Mouse (Mus musculus): Measurements from ENCODE around the gene Hlcs. TPM values are rescaled to one million over a fixed set of nuclear protein-coding genes. Genes with fewer than 3 reads are reported as not detected.

Hlcs gene
- polyA plus RNA-seq, 1 experiment from 2014 or later = 11.9 TPM

GRCm38 (mm10) chr16:94222646-94223362 lies 90.6 kb downstream of the Hlcs start:
- no peak for ATAC-seq (ENCODE audit: insufficient number of reproducible peaks, insufficient read depth, low FRiP score, low TSS enrichment, low read depth)
- H3K36me3 ChIP-seq = no peaks in the 10 kb centered on the region
- 77% methylated on average over 11 of the region's 11 CpGs for WGBS
- no peak overlapping the region for H3K4me2 ChIP-seq
- no peak overlapping the region for H3K27ac ChIP-seq
- no peak overlapping the region for H3K9ac ChIP-seq (replicated peaks)
- H3K9me3 ChIP-seq = no peaks in the 10 kb centered on the region
- H3K4me3 ChIP-seq (replicated peaks) = no peak overlapping the region
- H3K4me1 ChIP-seq (replicated peaks) = peaks cover 36% of the 10 kb centered on the region
- H3K27me3 ChIP-seq = peaks cover 75% of the 10 kb centered on the region

GRCm38 (mm10) chr16:94210689-94211357 lies 102.5 kb downstream of the Hlcs start:
- H3K4me1 ChIP-seq (replicated peaks) = peaks cover 33% of the 10 kb centered on the region
- H3K27ac ChIP-seq = no peak overlapping the region
- peaks cover 16% of the 10 kb centered on the region; the same call in 1 of the 2 replicates for H3K9me3 ChIP-seq
- H3K9ac ChIP-seq (replicated peaks) = no peak overlapping the region
- H3K27me3 ChIP-seq = peaks cover 69% of the 10 kb centered on the region
- H3K36me3 ChIP-seq = no peaks in the 10 kb centered on the region
- no peak overlapping the region for H3K4me3 ChIP-seq (replicated peaks)
- H3K4me2 ChIP-seq = no peak overlapping the region
- WGBS = 53% methylated on average over 15 of the region's 15 CpGs
- peak; percentile 72; the same call in 1 of the 2 replicates for ATAC-seq (ENCODE audit: insufficient number of reproducible peaks, insufficient read depth, low FRiP score, low TSS enrichment, low read depth)

- no peak for ATAC-seq (ENCODE audit: insufficient number of reproducible peaks, insufficient read depth, low FRiP score, low TSS enrichment, low read depth)
- Histone ChIP-seq H3K4me2 (no peak overlapping the region), H3K9ac (replicated peaks) (no peak overlapping the region), H3K4me3 (replicated peaks) (no peak overlapping the region), H3K27me3 (peaks cover 77% of the 10 kb centered on the region), H3K4me1 (replicated peaks) (peaks cover 42% of the 10 kb centered on the region), H3K9me3 (peaks cover 16% of the 10 kb centered on the region; the same call in 1 of the 2 replicates), H3K36me3 (no peaks in the 10 kb centered on the region), H3K27ac (no peak overlapping the region)
- 87% methylated on average over 3 of the region's 3 CpGs for WGBS
Measured at GRCm38 (mm10) chr16:94209626-94210025, 103.7 kb downstream of the Hlcs start.

- peaks cover 83% of the 10 kb centered on the region for H3K27me3 ChIP-seq
- no peak overlapping the region for H3K9ac ChIP-seq (replicated peaks)
- H3K4me3 ChIP-seq (replicated peaks) = no peak overlapping the region
- peaks cover 50% of the 10 kb centered on the region for H3K4me1 ChIP-seq (replicated peaks)
- H3K36me3 ChIP-seq = no peaks in the 10 kb centered on the region
- no peak for ATAC-seq (ENCODE audit: insufficient number of reproducible peaks, insufficient read depth, low FRiP score, low TSS enrichment, low read depth)
- peaks cover 16% of the 10 kb centered on the region; the same call in 1 of the 2 replicates for H3K9me3 ChIP-seq
- no peak overlapping the region for H3K4me2 ChIP-seq
- H3K27ac ChIP-seq = no peak overlapping the region
- 76% methylated on average over 10 of the region's 10 CpGs for WGBS
Measured at GRCm38 (mm10) chr16:94208826-94209225, 104.5 kb downstream of the Hlcs start.

- 84% methylated on average over 6 of the region's 6 CpGs for WGBS
- Histone ChIP-seq H3K4me3 (replicated peaks) (no peak overlapping the region), H3K4me1 (replicated peaks) (peaks cover 56% of the 10 kb centered on the region), H3K27me3 (peaks cover 84% of the 10 kb centered on the region), H3K9me3 (peaks cover 14% of the 10 kb centered on the region; the same call in 1 of the 2 replicates), H3K9ac (replicated peaks) (no peak overlapping the region), H3K36me3 (no peaks in the 10 kb centered on the region), H3K4me2 (no peak overlapping the region), H3K27ac (no peak overlapping the region)
- no peak for ATAC-seq (ENCODE audit: insufficient number of reproducible peaks, insufficient read depth, low FRiP score, low TSS enrichment, low read depth)
Measured at GRCm38 (mm10) chr16:94208152-94208551, 105.2 kb downstream of the Hlcs start.

- WGBS = 64% methylated on average over 26 of the region's 26 CpGs
- peaks cover 88% of the 10 kb centered on the region for H3K27me3 ChIP-seq
- H3K9me3 ChIP-seq = 0 out of 2 replicates have a peak, but pooled peaks cover 6% of the 10 kb centered on the region
- H3K27ac ChIP-seq = peak overlapping the region; percentile 12; the same call in 1 of the 2 replicates
- no peak for ATAC-seq (ENCODE audit: insufficient number of reproducible peaks, insufficient read depth, low FRiP score, low TSS enrichment, low read depth)
- peak overlapping the region; percentile 9 for H3K4me2 ChIP-seq
- H3K4me3 ChIP-seq (replicated peaks) = no peak overlapping the region
- no peak overlapping the region for H3K9ac ChIP-seq (replicated peaks)
- H3K4me1 ChIP-seq (replicated peaks) = peaks cover 52% of the 10 kb centered on the region
- H3K36me3 ChIP-seq = no peaks in the 10 kb centered on the region
Measured at GRCm38 (mm10) chr16:94205528-94206484, 107.6 kb downstream of the Hlcs start.

GRCm38 (mm10) chr16:94201387-94201786 lies 112.0 kb downstream of the Hlcs start:
- H3K4me1 ChIP-seq (replicated peaks) = peaks cover 69% of the 10 kb centered on the region
- H3K27ac ChIP-seq = no peak overlapping the region
- H3K9ac ChIP-seq (replicated peaks) = no peak overlapping the region
- no peak for ATAC-seq (ENCODE audit: insufficient number of reproducible peaks, insufficient read depth, low FRiP score, low TSS enrichment, low read depth)
- no peak overlapping the region for H3K4me3 ChIP-seq (replicated peaks)
- H3K4me2 ChIP-seq = no peak overlapping the region
- WGBS = 64% methylated on average over 5 of the region's 5 CpGs
- H3K9me3 ChIP-seq = no peaks in the 10 kb centered on the region
- H3K27me3 ChIP-seq = peaks cover 91% of the 10 kb centered on the region
- no peaks in the 10 kb centered on the region for H3K36me3 ChIP-seq

GRCm38 (mm10) chr16:94195913-94196312 lies 117.5 kb downstream of the Hlcs start:
- Histone ChIP-seq H3K9me3 (no peaks in the 10 kb centered on the region), H3K27ac (no peak overlapping the region), H3K27me3 (peaks cover 73% of the 10 kb centered on the region), H3K9ac (replicated peaks) (no peak overlapping the region), H3K4me3 (replicated peaks) (no peak overlapping the region), H3K4me1 (replicated peaks) (peaks cover 41% of the 10 kb centered on the region), H3K36me3 (no peaks in the 10 kb centered on the region), H3K4me2 (no peak overlapping the region)
- WGBS = 9% methylated on average over 5 of the region's 5 CpGs
- no peak; the same call in 1 of the 2 replicates for ATAC-seq (ENCODE audit: insufficient number of reproducible peaks, insufficient read depth, low FRiP score, low TSS enrichment, low read depth)

GRCm38 (mm10) chr16:94191379-94192315 lies 121.7 kb downstream of the Hlcs start:
- no peak overlapping the region for H3K9ac ChIP-seq (replicated peaks)
- H3K4me3 ChIP-seq (replicated peaks) = no peak overlapping the region
- WGBS = 85% methylated on average over 25 of the region's 25 CpGs
- no peak overlapping the region for H3K4me2 ChIP-seq
- no peaks in the 10 kb centered on the region for H3K9me3 ChIP-seq
- peaks cover 14% of the 10 kb centered on the region; the same call in 1 of the 2 replicates for H3K4me1 ChIP-seq (replicated peaks)
- no peaks in the 10 kb centered on the region for H3K36me3 ChIP-seq
- no peak overlapping the region for H3K27ac ChIP-seq
- no peak for ATAC-seq (ENCODE audit: insufficient number of reproducible peaks, insufficient read depth, low FRiP score, low TSS enrichment, low read depth)
- H3K27me3 ChIP-seq = peaks cover 72% of the 10 kb centered on the region

- no peak for ATAC-seq (ENCODE audit: insufficient number of reproducible peaks, insufficient read depth, low FRiP score, low TSS enrichment, low read depth)
- no peak overlapping the region for H3K27ac ChIP-seq
- H3K4me1 ChIP-seq (replicated peaks) = peaks cover 2% of the 10 kb centered on the region; the same call in 1 of the 2 replicates
- 93% methylated on average over 5 of the region's 5 CpGs for WGBS
- H3K36me3 ChIP-seq = no peaks in the 10 kb centered on the region
- peaks cover 84% of the 10 kb centered on the region for H3K27me3 ChIP-seq
- H3K4me2 ChIP-seq = no peak overlapping the region
- no peak overlapping the region for H3K4me3 ChIP-seq (replicated peaks)
- H3K9ac ChIP-seq (replicated peaks) = no peak overlapping the region
- H3K9me3 ChIP-seq = no peaks in the 10 kb centered on the region
Measured at GRCm38 (mm10) chr16:94190256-94190655, 123.1 kb downstream of the Hlcs start.

All from limb, embryonic 12.5 days (tissue).